Mouse (Mus musculus): ENCODE results near the gene Ppip5k2. TPM values are rescaled to one million over a fixed set of nuclear protein-coding genes. Genes with fewer than 3 reads are reported as not detected.

Ppip5k2 gene
- polyA plus RNA-seq, 1 experiment from 2014 or later = 30.3 TPM

GRCm38 (mm10) chr1:97718440-97718839 is 51.8 kb downstream of the Ppip5k2 start:
- H3K27ac ChIP-seq (ENCODE audit: low read length) = no peak overlapping the region
- no peak overlapping the region for H3K4me2 ChIP-seq (replicated peaks; ENCODE audit: low read depth, low read length)
- H3K4me1 ChIP-seq (ENCODE audit: insufficient read depth, low read length) = no peaks in the 10 kb centered on the region
- ATAC-seq (ENCODE audit: low FRiP score, low TSS enrichment) = no peak
- no peak overlapping the region for H3K4me3 ChIP-seq (ENCODE audit: low read length)
- H3K9ac ChIP-seq (replicated peaks; ENCODE audit: low read length) = no peak overlapping the region
- H3K36me3 ChIP-seq (ENCODE audit: insufficient read depth, low read length) = peaks cover 18% of the 10 kb centered on the region
- H3K27me3 ChIP-seq (ENCODE audit: insufficient read depth, low read length) = no peaks in the 10 kb centered on the region
- no peaks in the 10 kb centered on the region for H3K9me3 ChIP-seq (ENCODE audit: low read length)
- WGBS = 88% methylated on average over 9 of the region's 9 CpGs

- Histone ChIP-seq H3K9ac (replicated peaks; ENCODE audit: low read length) (no peak overlapping the region), H3K9me3 (ENCODE audit: low read length) (no peaks in the 10 kb centered on the region), H3K27me3 (ENCODE audit: insufficient read depth, low read length) (no peaks in the 10 kb centered on the region), H3K4me3 (ENCODE audit: low read length) (no peak overlapping the region), H3K4me1 (ENCODE audit: insufficient read depth, low read length) (no peaks in the 10 kb centered on the region), H3K36me3 (ENCODE audit: insufficient read depth, low read length) (peaks cover 27% of the 10 kb centered on the region), H3K4me2 (replicated peaks; ENCODE audit: low read depth, low read length) (no peak overlapping the region), H3K27ac (ENCODE audit: low read length) (no peak overlapping the region)
- 87% methylated on average over 11 of the region's 11 CpGs for WGBS
- ATAC-seq (ENCODE audit: low FRiP score, low TSS enrichment) = no peak
These were observed 55.8 kb downstream of the Ppip5k2 start for GRCm38 (mm10) chr1:97714334-97714868.

GRCm38 (mm10) chr1:97710520-97710919 is 59.7 kb downstream of the Ppip5k2 start:
- Histone ChIP-seq H3K4me3 (ENCODE audit: low read length) (no peak overlapping the region), H3K36me3 (ENCODE audit: insufficient read depth, low read length) (peaks cover 21% of the 10 kb centered on the region), H3K27me3 (ENCODE audit: insufficient read depth, low read length) (no peaks in the 10 kb centered on the region), H3K9ac (replicated peaks; ENCODE audit: low read length) (no peak overlapping the region), H3K9me3 (ENCODE audit: low read length) (no peaks in the 10 kb centered on the region), H3K4me2 (replicated peaks; ENCODE audit: low read depth, low read length) (no peak overlapping the region), H3K4me1 (ENCODE audit: insufficient read depth, low read length) (no peaks in the 10 kb centered on the region), H3K27ac (ENCODE audit: low read length) (no peak overlapping the region)
- ATAC-seq (ENCODE audit: low FRiP score, low TSS enrichment) = no peak
- 89% methylated on average over 3 of the region's 3 CpGs for WGBS

GRCm38 (mm10) chr1:97705389-97705788 is 64.8 kb downstream of the Ppip5k2 start:
- no peaks in the 10 kb centered on the region for H3K4me1 ChIP-seq (ENCODE audit: insufficient read depth, low read length)
- no peak overlapping the region for H3K9ac ChIP-seq (replicated peaks; ENCODE audit: low read length)
- no peaks in the 10 kb centered on the region for H3K9me3 ChIP-seq (ENCODE audit: low read length)
- H3K4me3 ChIP-seq (ENCODE audit: low read length) = no peak overlapping the region
- H3K27me3 ChIP-seq (ENCODE audit: insufficient read depth, low read length) = no peaks in the 10 kb centered on the region
- peaks cover 10% of the 10 kb centered on the region for H3K36me3 ChIP-seq (ENCODE audit: insufficient read depth, low read length)
- ATAC-seq (ENCODE audit: low FRiP score, low TSS enrichment) = no peak
- no peak overlapping the region for H3K27ac ChIP-seq (ENCODE audit: low read length)
- H3K4me2 ChIP-seq (replicated peaks; ENCODE audit: low read depth, low read length) = no peak overlapping the region

- Histone ChIP-seq H3K4me3 (ENCODE audit: low read length) (no peak overlapping the region), H3K36me3 (ENCODE audit: insufficient read depth, low read length) (peaks cover 7% of the 10 kb centered on the region), H3K9ac (replicated peaks; ENCODE audit: low read length) (no peak overlapping the region), H3K4me1 (ENCODE audit: insufficient read depth, low read length) (no peaks in the 10 kb centered on the region), H3K9me3 (ENCODE audit: low read length) (no peaks in the 10 kb centered on the region), H3K27ac (ENCODE audit: low read length) (no peak overlapping the region), H3K27me3 (ENCODE audit: insufficient read depth, low read length) (no peaks in the 10 kb centered on the region), H3K4me2 (replicated peaks; ENCODE audit: low read depth, low read length) (no peak overlapping the region)
- ATAC-seq (ENCODE audit: low FRiP score, low TSS enrichment) = no peak
- 86% methylated on average over 1 of the region's 1 CpGs for WGBS
These were observed 65.6 kb downstream of the Ppip5k2 start for GRCm38 (mm10) chr1:97704646-97705045.

GRCm38 (mm10) chr1:97698956-97699570 is 71.1 kb downstream of the Ppip5k2 start:
- H3K27me3 ChIP-seq (ENCODE audit: insufficient read depth, low read length) = no peaks in the 10 kb centered on the region
- H3K36me3 ChIP-seq (ENCODE audit: insufficient read depth, low read length) = no peaks in the 10 kb centered on the region
- no peak overlapping the region for H3K9ac ChIP-seq (replicated peaks; ENCODE audit: low read length)
- H3K9me3 ChIP-seq (ENCODE audit: low read length) = no peaks in the 10 kb centered on the region
- no peak overlapping the region for H3K4me3 ChIP-seq (ENCODE audit: low read length)
- no peaks in the 10 kb centered on the region for H3K4me1 ChIP-seq (ENCODE audit: insufficient read depth, low read length)
- no peak overlapping the region for H3K4me2 ChIP-seq (replicated peaks; ENCODE audit: low read depth, low read length)
- ATAC-seq (ENCODE audit: low FRiP score, low TSS enrichment) = peak; percentile 89
- 18% methylated on average over 11 of the region's 11 CpGs for WGBS
- H3K27ac ChIP-seq (ENCODE audit: low read length) = no peak overlapping the region

- H3K4me1 ChIP-seq (ENCODE audit: insufficient read depth, low read length) = no peaks in the 10 kb centered on the region
- no peak for ATAC-seq (ENCODE audit: low FRiP score, low TSS enrichment)
- WGBS = 80% methylated on average over 1 of the region's 1 CpGs
- H3K36me3 ChIP-seq (ENCODE audit: insufficient read depth, low read length) = no peaks in the 10 kb centered on the region
- H3K27me3 ChIP-seq (ENCODE audit: insufficient read depth, low read length) = no peaks in the 10 kb centered on the region
- H3K27ac ChIP-seq (ENCODE audit: low read length) = no peak overlapping the region
- H3K4me3 ChIP-seq (ENCODE audit: low read length) = no peak overlapping the region
- H3K4me2 ChIP-seq (replicated peaks; ENCODE audit: low read depth, low read length) = no peak overlapping the region
- no peaks in the 10 kb centered on the region for H3K9me3 ChIP-seq (ENCODE audit: low read length)
- H3K9ac ChIP-seq (replicated peaks; ENCODE audit: low read length) = no peak overlapping the region
These were observed 72.9 kb downstream of the Ppip5k2 start for GRCm38 (mm10) chr1:97697273-97697672.

- H3K27me3 ChIP-seq (ENCODE audit: insufficient read depth, low read length) = no peaks in the 10 kb centered on the region
- H3K9ac ChIP-seq (replicated peaks; ENCODE audit: low read length) = no peak overlapping the region
- H3K27ac ChIP-seq (ENCODE audit: low read length) = no peak overlapping the region
- no peaks in the 10 kb centered on the region for H3K36me3 ChIP-seq (ENCODE audit: insufficient read depth, low read length)
- no peak overlapping the region for H3K4me2 ChIP-seq (replicated peaks; ENCODE audit: low read depth, low read length)
- H3K4me1 ChIP-seq (ENCODE audit: insufficient read depth, low read length) = no peaks in the 10 kb centered on the region
- H3K9me3 ChIP-seq (ENCODE audit: low read length) = no peaks in the 10 kb centered on the region
- H3K4me3 ChIP-seq (ENCODE audit: low read length) = no peak overlapping the region
- no peak for ATAC-seq (ENCODE audit: low FRiP score, low TSS enrichment)
These were observed 76.4 kb downstream of the Ppip5k2 start for GRCm38 (mm10) chr1:97693825-97694224.

GRCm38 (mm10) chr1:97688756-97689155 is 81.5 kb downstream of the Ppip5k2 start:
- ATAC-seq (ENCODE audit: low FRiP score, low TSS enrichment) = peak; percentile 46; the same call in 1 of the 2 replicates

GRCm38 (mm10) chr1:97676526-97677177 is 93.6 kb downstream of the Ppip5k2 start:
- H3K36me3 ChIP-seq (ENCODE audit: insufficient read depth, low read length) = no peaks in the 10 kb centered on the region
- WGBS = 79% methylated on average over 4 of the region's 4 CpGs

More at GRCm38 (mm10) chr1:97688756-97689155, 81.5 kb downstream of the Ppip5k2 start:
- H3K9me3 ChIP-seq (ENCODE audit: low read length) = no peaks in the 10 kb centered on the region
- no peaks in the 10 kb centered on the region for H3K36me3 ChIP-seq (ENCODE audit: insufficient read depth, low read length)
- no peak overlapping the region for H3K9ac ChIP-seq (replicated peaks; ENCODE audit: low read length)
- H3K27ac ChIP-seq (ENCODE audit: low read length) = no peak overlapping the region
- no peak overlapping the region for H3K4me2 ChIP-seq (replicated peaks; ENCODE audit: low read depth, low read length)
- no peaks in the 10 kb centered on the region for H3K4me1 ChIP-seq (ENCODE audit: insufficient read depth, low read length)
- H3K27me3 ChIP-seq (ENCODE audit: insufficient read depth, low read length) = no peaks in the 10 kb centered on the region
- 17% methylated on average over 3 of the region's 3 CpGs for WGBS
- H3K4me3 ChIP-seq (ENCODE audit: low read length) = no peak overlapping the region

More at GRCm38 (mm10) chr1:97676526-97677177, 93.6 kb downstream of the Ppip5k2 start:
- Histone ChIP-seq H3K27me3 (ENCODE audit: insufficient read depth, low read length) (no peaks in the 10 kb centered on the region), H3K4me2 (replicated peaks; ENCODE audit: low read depth, low read length) (no peak overlapping the region), H3K4me3 (ENCODE audit: low read length) (no peak overlapping the region), H3K4me1 (ENCODE audit: insufficient read depth, low read length) (no peaks in the 10 kb centered on the region), H3K27ac (ENCODE audit: low read length) (no peak overlapping the region), H3K9ac (replicated peaks; ENCODE audit: low read length) (no peak overlapping the region), H3K9me3 (ENCODE audit: low read length) (no peaks in the 10 kb centered on the region)
- ATAC-seq (ENCODE audit: low FRiP score, low TSS enrichment) = no peak
